Mouse (Mus musculus) liver, adult 2 months (tissue): ENCODE measurements around the gene Lmx1a.

Experiments used
- CTCF ChIP-seq: fragments of 200-500 bp; IDR thresholded peaks from 2 replicates; pipeline ENCODE4 v1.5.1; 2011; ENCODE audit warnings: low read depth, low read length, control low read depth
- POLR2A ChIP-seq: fragments of 200-500 bp; IDR thresholded peaks from 2 replicates; pipeline ENCODE4 v1.6.1; 2011; ENCODE audit warnings: low read length, control low read depth; ENCODE audit not compliant: insufficient read depth; ENCODE audit errors: extremely low read depth

DNA sequence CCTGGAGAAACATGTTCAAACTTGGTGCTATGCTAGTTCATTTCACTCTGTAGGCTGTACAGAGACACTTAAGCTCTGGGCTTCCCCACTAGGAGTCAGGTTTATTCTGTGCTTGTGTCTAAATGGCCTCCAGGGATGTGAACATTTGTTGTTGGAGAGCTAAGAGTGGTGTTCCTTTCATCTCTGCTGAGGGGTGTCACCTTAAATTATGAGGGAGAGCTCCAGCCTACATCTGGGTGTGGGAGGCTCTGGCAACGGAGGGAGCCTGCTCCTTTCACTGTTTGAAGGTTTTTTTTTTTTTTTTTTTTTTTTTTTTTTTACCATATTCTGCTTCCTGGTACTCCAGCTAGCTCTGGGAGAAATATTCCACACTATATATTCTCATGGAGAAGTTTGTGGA lies 132.1 kb downstream of the Lmx1a start:
- TF ChIP-seq POLR2A, result no peak
- TF ChIP-seq CTCF, result no peak
